Mouse (Mus musculus) ES-E14 (cell line): Measurements from ENCODE around the gene Hils1.

Experiments used
- ZC3H11A ChIP-seq: IDR thresholded peaks from 2 replicates; pipeline ENCODE4 v1.6.1; 2012; ENCODE audit warnings: low read depth, mild to moderate bottlenecking, inconsistent platforms, low read length, borderline replicate concordance
- ZNF384 ChIP-seq: IDR thresholded peaks from 2 replicates; pipeline ENCODE4 v1.6.1; 2012; ENCODE audit warnings: low read depth, low read length, inconsistent platforms

DNA sequence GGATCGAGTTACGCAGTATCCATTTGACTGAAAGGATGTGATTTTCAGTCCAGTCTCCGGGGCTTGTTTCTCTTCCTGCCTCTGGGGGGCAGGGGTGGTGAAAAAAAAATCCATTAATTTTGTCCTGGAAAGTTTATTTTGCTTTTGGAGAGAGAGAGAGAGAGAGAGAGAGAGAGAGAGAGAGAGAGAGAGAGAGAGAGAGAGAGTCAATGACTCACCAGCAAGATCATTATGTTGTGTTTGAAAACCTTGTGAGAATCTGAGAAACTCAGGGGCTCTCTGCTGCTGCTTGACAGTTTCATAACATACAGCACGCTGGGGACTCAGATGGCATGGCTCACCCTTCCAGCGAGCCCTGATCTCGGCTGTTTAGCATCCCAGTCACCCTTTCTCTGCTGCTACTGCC lies 46.4 kb upstream of the Hils1 start:
- TF ChIP-seq ZC3H11A (no peak), ZNF384 (no peak)
